8 mouse cellular contexts compared by ENCODE assay signal in genomic region chr1:40224539-40225284, GRCm38 (mm10). TPM values are rescaled to one million over a fixed set of nuclear protein-coding genes. Genes with fewer than 3 reads are reported as not detected.
DNase-seq lines count a peak whose midpoint lies in the region; ATAC-seq and TF ChIP-seq lines count a peak whose summit lies in the region.

TSS of gene Il1r1 (plus strand) at chr1:40225080.

- 66% methylated on average over 12 of the region's 12 CpGs for WGBS in midbrain, postnatal 0 days
- 71% methylated on average over 12 of the region's 12 CpGs for WGBS in midbrain, embryonic 15.5 days
- 44% methylated on average over 12 of the region's 12 CpGs for WGBS in liver, embryonic 11.5 days
- WGBS in forebrain, embryonic 16.5 days, result 69% methylated on average over 12 of the region's 12 CpGs
- WGBS in midbrain, embryonic 11.5 days, result 74% methylated on average over 12 of the region's 12 CpGs

- no peak for TF ChIP-seq CTCF in midbrain, postnatal 0 days (IDR thresholded peaks at IDR 0.05)
- no peak for TF ChIP-seq CTCF in embryonic fibroblast, embryonic 13.5 days (IDR thresholded peaks at IDR 0.05; ENCODE audit: borderline replicate concordance, insufficient read depth, low read length)

- no peak within 1 kb of the TSS for H3K4me2 ChIP-seq in midbrain, postnatal 0 days (ENCODE audit: low read depth, low read length, poor library complexity, severe bottlenecking)
- no peak within 1 kb of the TSS for H3K4me2 ChIP-seq in midbrain, embryonic 15.5 days
- peak within 1 kb of the TSS; percentile 1; the same call in 1 of the 2 replicates for H3K4me2 ChIP-seq in liver, embryonic 11.5 days
- H3K4me2 ChIP-seq in forebrain, embryonic 16.5 days (ENCODE audit: low read length), result no peak within 1 kb of the TSS
- no peak within 1 kb of the TSS for H3K4me2 ChIP-seq in midbrain, embryonic 11.5 days

- no peak within 1 kb of the TSS for H3K27ac ChIP-seq in midbrain, postnatal 0 days (ENCODE audit: low read depth, low read length)
- no peak within 1 kb of the TSS for H3K27ac ChIP-seq in midbrain, embryonic 15.5 days
- peak within 1 kb of the TSS; percentile 86 for H3K27ac ChIP-seq in embryonic fibroblast, embryonic 13.5 days (ENCODE audit: insufficient read depth, low read length)
- H3K27ac ChIP-seq in liver, embryonic 11.5 days (ENCODE audit: low read depth, low read length), result peak within 1 kb of the TSS; percentile 21; the same call in 1 of the 2 replicates
- no peak within 1 kb of the TSS for H3K27ac ChIP-seq in forebrain, embryonic 16.5 days (ENCODE audit: low read length)
- no peak within 1 kb of the TSS for H3K27ac ChIP-seq in midbrain, embryonic 11.5 days (ENCODE audit: low read depth, low read length)

- no peak within 1 kb of the TSS for H3K4me3 ChIP-seq in midbrain, postnatal 0 days (ENCODE audit: low read depth, low read length)
- H3K4me3 ChIP-seq in midbrain, embryonic 15.5 days, result no peak within 1 kb of the TSS
- peak within 1 kb of the TSS; percentile 26 for H3K4me3 ChIP-seq in embryonic fibroblast, embryonic 13.5 days (ENCODE audit: insufficient read depth, low read length)
- H3K4me3 ChIP-seq in liver, embryonic 11.5 days (ENCODE audit: low read depth, low read length), result no peak within 1 kb of the TSS
- H3K4me3 ChIP-seq in forebrain, embryonic 16.5 days (replicated peaks; ENCODE audit: low read length), result no peak within 1 kb of the TSS
- no peak within 1 kb of the TSS for H3K4me3 ChIP-seq in midbrain, embryonic 11.5 days (ENCODE audit: low read depth, low read length)

- no peak within 1 kb of the TSS for H3K9ac ChIP-seq in midbrain, postnatal 0 days (replicated peaks; ENCODE audit: low read length, poor library complexity, severe bottlenecking)
- no peak within 1 kb of the TSS for H3K9ac ChIP-seq in midbrain, embryonic 15.5 days
- H3K9ac ChIP-seq in liver, embryonic 11.5 days (ENCODE audit: low read depth, low read length), result no peak within 1 kb of the TSS
- no peak within 1 kb of the TSS for H3K9ac ChIP-seq in forebrain, embryonic 16.5 days (replicated peaks; ENCODE audit: low read depth, low read length)
- H3K9ac ChIP-seq in midbrain, embryonic 11.5 days (ENCODE audit: low read length), result no peak within 1 kb of the TSS

- 0 out of 2 replicates have a peak, but pooled peaks cover under 1% of the 10 kb centered on the region for H3K9me3 ChIP-seq in midbrain, postnatal 0 days (ENCODE audit: low read length)
- H3K9me3 ChIP-seq in midbrain, embryonic 15.5 days, result no peaks in the 10 kb centered on the region
- no peaks in the 10 kb centered on the region for H3K9me3 ChIP-seq in liver, embryonic 11.5 days (ENCODE audit: control insufficient read depth, low read length)
- no peaks in the 10 kb centered on the region for H3K9me3 ChIP-seq in forebrain, embryonic 16.5 days (ENCODE audit: control insufficient read depth, low read length)
- H3K9me3 ChIP-seq in midbrain, embryonic 11.5 days (ENCODE audit: control insufficient read depth, low read length), result no peaks in the 10 kb centered on the region

- H3K4me1 ChIP-seq in midbrain, postnatal 0 days (ENCODE audit: insufficient read depth, low read length), result no peaks in the 10 kb centered on the region
- no peaks in the 10 kb centered on the region for H3K4me1 ChIP-seq in midbrain, embryonic 15.5 days
- H3K4me1 ChIP-seq in embryonic fibroblast, embryonic 13.5 days (ENCODE audit: control insufficient read depth, insufficient read depth, low read length), result 0 out of 2 replicates have a peak, but pooled peaks cover 4% of the 10 kb centered on the region
- peaks cover 8% of the 10 kb centered on the region for H3K4me1 ChIP-seq in liver, embryonic 11.5 days (replicated peaks; ENCODE audit: control insufficient read depth, insufficient read depth, low read length)
- no peaks in the 10 kb centered on the region for H3K4me1 ChIP-seq in forebrain, embryonic 16.5 days (replicated peaks; ENCODE audit: control insufficient read depth, insufficient read depth, low read length)
- no peaks in the 10 kb centered on the region for H3K4me1 ChIP-seq in midbrain, embryonic 11.5 days (ENCODE audit: control insufficient read depth, insufficient read depth, low read length)

- no peaks in the 10 kb centered on the region for H3K27me3 ChIP-seq in midbrain, postnatal 0 days (ENCODE audit: insufficient read depth, low read length)
- no peaks in the 10 kb centered on the region for H3K27me3 ChIP-seq in midbrain, embryonic 15.5 days (replicated peaks)
- H3K27me3 ChIP-seq in liver, embryonic 11.5 days (replicated peaks; ENCODE audit: control insufficient read depth, insufficient read depth, low read length), result no peaks in the 10 kb centered on the region
- H3K27me3 ChIP-seq in forebrain, embryonic 16.5 days (replicated peaks; ENCODE audit: control insufficient read depth, insufficient read depth, low read length), result no peaks in the 10 kb centered on the region
- H3K27me3 ChIP-seq in midbrain, embryonic 11.5 days (ENCODE audit: control insufficient read depth, insufficient read depth, low read length), result no peaks in the 10 kb centered on the region

- ATAC-seq in midbrain, postnatal 0 days (ENCODE audit: low FRiP score), result no peak
- no peak for ATAC-seq in midbrain, embryonic 15.5 days (replicated peaks)
- no peak for ATAC-seq in liver, embryonic 11.5 days (replicated peaks; ENCODE audit: low FRiP score)
- ATAC-seq in forebrain, embryonic 16.5 days, result no peak
- no peak for ATAC-seq in midbrain, embryonic 11.5 days (ENCODE audit: low FRiP score)

- intact Hi-C loops in heart, postnatal 14 days (cut with DNase I), result loop anchor here (5.0 kb wide), 2 partner anchors 38 to 138 kb away; no protein-coding TSS in a partner anchor

- no peaks in the 10 kb centered on the region for H3K36me3 ChIP-seq in midbrain, postnatal 0 days (ENCODE audit: insufficient read depth, low read length)
- no peaks in the 10 kb centered on the region for H3K36me3 ChIP-seq in midbrain, embryonic 15.5 days (replicated peaks)
- no peaks in the 10 kb centered on the region for H3K36me3 ChIP-seq in liver, embryonic 11.5 days (ENCODE audit: control insufficient read depth, insufficient read depth, low read length)
- H3K36me3 ChIP-seq in forebrain, embryonic 16.5 days (ENCODE audit: control insufficient read depth, insufficient read depth), result no peaks in the 10 kb centered on the region
- H3K36me3 ChIP-seq in midbrain, embryonic 11.5 days (ENCODE audit: control insufficient read depth, insufficient read depth, low read length), result no peaks in the 10 kb centered on the region

- peak; percentile 37 for DNase-seq in midbrain, postnatal 0 days (ENCODE audit: low spot score)
- DNase-seq in heart, postnatal 14 days, result peak; percentile 84 to 85
- DNase-seq in liver, embryonic 11.5 days (ENCODE audit: low spot score), result no peak
- DNase-seq in ovary, postnatal 14 days (ENCODE audit: low spot score), result peak; percentile 65
- DNase-seq in midbrain, embryonic 11.5 days (ENCODE audit: low spot score, missing footprints), result no peak

- TF ChIP-seq POLR2A in embryonic fibroblast, embryonic 13.5 days (IDR thresholded peaks at IDR 0.05; ENCODE audit: low read depth, low read length), result peak; percentile 66

RNA-seq across cellular contexts. Expression of gene Il1r1, which starts in this region (rescaled TPM):
- 0.71 and 1.0 TPM in 2 replicates for total RNA-seq in midbrain, postnatal 0 days (2014; rRNA removed)
- polyA plus RNA-seq in midbrain, postnatal 0 days (2015; fragmentation: Nextera tagmentation; extraction: Ambion mirVana), result 0.49 and 0.63 TPM in 2 replicates
- 0.80 and 0.83 TPM in 2 replicates for polyA plus RNA-seq in midbrain, embryonic 15.5 days (2015; fragmentation: Nextera tagmentation; extraction: Ambion mirVana)
- polyA plus RNA-seq in embryonic fibroblast, embryonic 13.5 days (2011; ENCODE audit: insufficient read length, low read depth, missing spikeins), result 45.8 and 72.2 TPM in 2 replicates
- 1 to 10 TPM; 6.9 to 7.4 TPM for total RNA-seq in heart, postnatal 14 days (2021)
- 22.0 and 23.8 TPM in 2 replicates for polyA plus RNA-seq in liver, embryonic 11.5 days (2014; fragmentation: Nextera tagmentation; extraction: Ambion mirVana)
- polyA plus RNA-seq in forebrain, embryonic 16.5 days (2015; fragmentation: Nextera tagmentation; extraction: Ambion mirVana), result 0.44 and 0.98 TPM in 2 replicates
- 0.96 and 1.0 TPM in 2 replicates for polyA plus RNA-seq in midbrain, embryonic 11.5 days (2014; fragmentation: Nextera tagmentation; extraction: Ambion mirVana)

Comparison
In these comparisons a context has a peak if more than half of its experiments do, and no peak if none do; other contexts are left out.
1. RNA of gene Il1r1 (polyA plus RNA-seq): 45.8 to 72.2 TPM in embryonic fibroblast, embryonic 13.5 days and 22.0 to 23.8 TPM in liver, embryonic 11.5 days; 0.96 to 1.0 TPM in midbrain, embryonic 11.5 days, 0.80 to 0.83 TPM in midbrain, embryonic 15.5 days, 0.49 to 0.63 TPM in midbrain, postnatal 0 days and 0.44 to 0.98 TPM in forebrain, embryonic 16.5 days; every median in the first group is over 10 times any median in the second.
2. DNase-seq: peak in midbrain, postnatal 0 days (single experiment), heart, postnatal 14 days (2 of 2) and ovary, postnatal 14 days (single experiment); none in liver, embryonic 11.5 days (single experiment) and midbrain, embryonic 11.5 days (single experiment).
3. H3K27ac ChIP-seq: peak in embryonic fibroblast, embryonic 13.5 days (single experiment) and liver, embryonic 11.5 days (single experiment); none in midbrain, postnatal 0 days (single experiment), midbrain, embryonic 15.5 days (single experiment), forebrain, embryonic 16.5 days (single experiment) and midbrain, embryonic 11.5 days (single experiment).